Mouse (Mus musculus) megakaryocyte, adult 5-6 weeks (primary cell): ENCODE measurements around the gene Car9. TPM values are rescaled to one million over a fixed set of nuclear protein-coding genes. Genes with fewer than 3 reads are reported as not detected.
"Not testable (repeated sequence)": the region's sequence is repeated elsewhere in the genome, so short reads cannot be mapped to it uniquely, and the experiment has no call there.

ENCODE experiments used
- ATAC-seq: 2 replicates; pipeline ENCODE4 v1.8.0; 2016; ENCODE audit warnings: mild to moderate bottlenecking, inconsistent platforms; ENCODE audit not compliant: poor library complexity, severe bottlenecking
- total RNA-seq, 2 experiments: library from RNA; stranded (forward) in 1 of 2; stranded (reverse) in 1 of 2; fragments of 153-499, 151-499 nt in 1 of 2; fragments of 221-1000, 200-1000 nt in 1 of 2; gene quantifications; 2 replicates each; pipeline versions ENCODE4 v1.2.3 to v1.2.4; 2015 to 2017

Car9 gene
- total RNA-seq, 2 experiments from 2014 or later, result 1.1 to 3.5 TPM

GRCm38 (mm10) chr4:43519551-43519950 is 12.8 kb downstream of the Car9 start:
- ATAC-seq, result no peak

GRCm38 (mm10) chr4:43519956-43520355 is 13.2 kb downstream of the Car9 start:
- peak; percentile 69 for ATAC-seq

- ATAC-seq, result peak; percentile 33; the same call in 1 of the 2 replicates
Measured at GRCm38 (mm10) chr4:43527880-43528279, 21.1 kb downstream of the Car9 start.

- ATAC-seq, result no peak
Measured at GRCm38 (mm10) chr4:43528487-43528886, 21.7 kb downstream of the Car9 start.

GRCm38 (mm10) chr4:43530081-43530501 is 23.3 kb downstream of the Car9 start:
- ATAC-seq, result no peak

DNA sequence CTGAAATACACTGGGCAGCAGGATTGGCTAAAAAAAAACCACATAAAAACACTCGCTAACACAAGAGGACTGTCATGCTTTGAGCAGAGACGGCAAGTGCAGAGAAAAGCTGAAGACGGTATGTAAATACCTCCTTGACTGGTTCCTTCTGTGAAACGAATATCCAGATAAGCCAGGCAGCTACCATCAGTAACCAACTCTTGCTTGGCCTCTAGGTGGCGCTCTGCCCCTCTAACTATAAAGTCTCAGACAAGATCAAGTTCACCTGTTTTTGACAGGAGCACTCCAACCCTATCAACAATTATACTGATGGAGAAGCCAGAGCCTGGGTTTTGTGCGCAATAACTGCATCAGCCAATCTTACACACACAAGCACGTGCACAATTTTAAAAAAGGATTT is 23.8 kb downstream of the Car9 start:
- peak; percentile 62 for ATAC-seq

GRCm38 (mm10) chr4:43533270-43533669 is 26.5 kb downstream of the Car9 start:
- ATAC-seq, result no peak

DNA sequence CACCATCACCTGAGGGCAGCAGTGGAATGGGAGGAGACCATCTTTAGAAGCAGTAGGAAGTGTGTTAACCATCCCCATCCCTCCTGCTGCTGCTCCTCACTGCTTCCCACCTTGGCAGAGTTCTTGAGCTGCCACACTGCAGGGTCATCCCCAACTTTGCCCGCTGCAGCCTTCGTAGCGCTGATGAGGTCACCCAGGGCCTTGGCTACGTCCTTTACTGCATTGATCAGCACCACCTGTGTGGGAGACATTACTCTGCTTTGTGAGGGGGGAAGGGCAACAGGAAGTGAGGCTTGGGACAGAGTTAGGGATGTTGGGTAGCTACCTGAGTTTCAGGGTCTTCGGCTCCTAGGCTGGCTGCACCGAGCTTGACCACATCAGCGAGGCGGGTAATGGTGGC is 28.9 kb downstream of the Car9 start:
- ATAC-seq, result no peak

- ATAC-seq, result no peak
Measured at GRCm38 (mm10) chr4:43536031-43536430, 29.3 kb downstream of the Car9 start.

DNA sequence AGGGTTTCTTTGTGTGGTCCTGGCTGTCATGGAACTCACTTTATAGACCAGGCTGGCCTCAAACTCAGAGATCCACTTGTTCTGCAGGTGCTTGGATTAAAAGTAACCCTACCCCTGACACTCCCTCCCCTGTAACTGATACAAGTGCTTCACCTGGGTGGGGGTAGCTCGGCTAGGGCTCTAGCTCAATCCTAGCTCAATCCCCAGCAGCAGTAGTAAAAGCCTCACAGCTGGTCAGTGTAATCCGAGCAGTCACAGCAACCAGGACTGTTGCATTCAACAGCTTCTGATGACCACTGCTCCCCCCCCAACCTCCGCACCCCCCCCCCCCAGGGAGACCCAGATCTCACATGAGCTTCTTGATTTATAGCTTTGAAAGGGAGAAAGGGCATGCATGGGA is 35.3 kb downstream of the Car9 start:
- ATAC-seq, result no peak

DNA sequence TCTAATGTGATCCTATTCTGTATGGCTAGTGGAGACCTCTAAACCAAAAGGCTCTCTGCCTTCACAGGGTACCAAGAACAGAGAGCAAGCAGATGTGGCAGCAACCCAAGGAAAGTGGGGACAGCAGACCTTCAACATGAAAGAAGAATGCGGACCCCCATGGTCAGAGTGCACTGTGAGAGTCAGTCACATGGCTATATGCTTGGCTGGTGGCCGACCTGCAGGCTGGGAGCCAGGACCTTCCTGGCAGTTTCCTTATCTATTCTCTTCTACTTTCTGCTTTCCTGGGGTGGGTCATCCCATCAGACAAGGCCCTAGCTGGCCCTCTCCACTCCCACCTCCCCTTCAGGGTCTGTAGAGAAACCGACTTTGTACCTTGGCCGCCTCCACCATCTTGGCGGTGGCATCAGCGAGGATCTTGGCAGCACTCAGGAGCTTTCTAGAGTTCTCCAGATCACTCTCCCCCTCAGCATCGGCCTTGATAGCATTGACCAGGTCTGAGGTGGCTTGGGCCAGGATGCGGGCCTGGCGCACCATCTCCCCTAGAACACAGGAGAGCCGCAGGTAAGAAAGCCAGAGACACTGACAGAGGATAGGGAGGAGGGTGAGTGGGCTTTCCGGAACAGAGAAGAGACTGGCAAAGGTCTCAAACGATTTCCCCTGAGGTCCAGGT is 39.7 kb downstream of the Car9 start:
- no peak for ATAC-seq

DNA sequence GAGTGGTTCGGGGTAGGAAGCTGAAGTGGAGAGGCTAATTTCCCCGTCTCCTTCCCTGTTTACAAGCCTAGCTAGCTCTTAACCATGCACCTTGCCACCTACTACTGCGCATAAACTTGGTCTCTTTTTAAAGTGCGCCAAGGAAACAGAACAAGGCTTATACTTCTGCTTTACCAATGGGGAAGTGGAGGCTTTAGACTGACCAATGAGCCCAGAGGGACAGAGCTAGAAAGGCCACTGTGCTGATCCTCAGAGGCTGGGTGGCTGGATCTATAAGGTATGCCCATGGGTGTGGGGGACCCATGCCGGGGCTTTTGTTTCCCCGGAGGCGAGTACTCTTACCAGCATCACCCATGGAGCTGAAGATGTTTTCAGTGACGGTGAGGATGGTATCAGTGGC is 40.4 kb downstream of the Car9 start:
- ATAC-seq, result peak; percentile 65

DNA sequence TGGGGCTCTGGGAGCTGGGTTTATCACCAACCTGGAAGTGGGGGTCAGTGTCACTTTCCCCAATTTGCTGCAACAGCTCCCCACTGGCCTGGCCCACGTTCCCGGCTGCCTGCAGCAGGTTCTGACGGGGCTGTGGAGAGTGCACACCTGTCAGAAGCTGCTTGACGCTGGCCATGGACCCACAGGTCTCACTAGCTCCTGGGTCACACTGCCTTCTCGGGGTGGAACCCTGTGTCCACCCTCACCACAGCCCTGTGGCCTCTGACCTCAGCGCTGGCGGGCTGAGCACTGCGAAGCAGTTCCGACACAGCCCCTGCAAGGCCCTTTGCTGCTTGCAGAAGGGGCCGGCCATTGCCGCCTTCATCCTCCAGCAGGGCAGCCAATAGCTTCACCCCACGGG is 42.3 kb downstream of the Car9 start:
- no peak for ATAC-seq

DNA sequence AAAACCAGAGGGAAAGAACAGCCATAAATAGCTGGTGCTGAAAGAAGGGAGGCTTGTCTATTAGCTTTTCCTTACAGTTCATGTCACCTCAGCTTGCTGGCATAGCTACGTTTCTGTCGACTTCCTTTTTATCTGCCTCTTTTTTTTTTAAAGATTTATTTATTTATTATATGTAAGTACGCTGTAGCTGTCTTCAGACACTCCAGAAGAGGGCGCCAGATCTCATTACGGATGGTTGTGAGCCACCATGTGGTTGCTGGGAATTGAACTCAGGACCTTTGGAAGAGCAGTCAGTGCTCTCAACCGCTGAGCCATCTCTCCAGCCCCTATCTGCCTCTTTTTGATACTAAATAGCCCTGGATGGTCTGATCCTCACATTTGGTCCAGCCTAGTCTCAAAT is 45.1 kb downstream of the Car9 start:
- ATAC-seq, result not testable (repeated sequence)

- ATAC-seq, result no peak
Measured at GRCm38 (mm10) chr4:43552437-43552836, 45.7 kb downstream of the Car9 start.

GRCm38 (mm10) chr4:43553891-43554290 is 47.1 kb downstream of the Car9 start:
- ATAC-seq, result no peak

- peak; percentile 16; the same call in 1 of the 2 replicates for ATAC-seq
Measured at GRCm38 (mm10) chr4:43555926-43556325, 49.2 kb downstream of the Car9 start.

DNA sequence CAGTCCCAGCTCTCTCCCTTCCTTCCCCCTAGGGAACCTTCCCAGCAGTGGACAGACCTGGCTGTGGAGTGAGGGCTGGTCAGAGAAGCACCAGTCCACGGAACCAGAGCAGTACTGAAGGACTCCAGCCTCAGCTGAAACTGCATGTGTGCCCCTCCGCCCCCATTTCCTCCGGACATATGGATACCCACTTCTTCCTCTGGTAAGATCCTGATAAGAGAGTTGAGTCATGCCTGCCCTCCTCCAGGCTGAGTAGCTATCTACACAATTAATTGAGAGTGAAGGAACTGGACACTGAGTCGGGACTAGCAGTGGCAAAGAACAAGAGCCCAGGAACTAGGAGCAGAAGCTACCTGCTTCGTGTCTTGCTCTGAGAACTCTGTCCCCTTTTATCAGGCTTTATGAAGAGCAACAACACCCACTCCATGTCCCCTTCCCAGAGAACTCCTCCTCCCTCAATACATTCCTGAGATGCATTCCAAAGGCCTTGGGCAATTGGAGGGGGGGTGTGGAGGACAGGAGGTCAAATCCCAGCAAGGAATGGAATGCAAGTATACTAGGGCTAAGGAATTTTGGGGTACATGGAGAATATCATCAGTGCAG is 51.4 kb downstream of the Car9 start:
- ATAC-seq, result no peak

- ATAC-seq, result 0 out of 2 replicates have a peak, but pooled peaks have one; percentile 9
Measured at GRCm38 (mm10) chr4:43558631-43559356, 52.0 kb downstream of the Car9 start.

DNA sequence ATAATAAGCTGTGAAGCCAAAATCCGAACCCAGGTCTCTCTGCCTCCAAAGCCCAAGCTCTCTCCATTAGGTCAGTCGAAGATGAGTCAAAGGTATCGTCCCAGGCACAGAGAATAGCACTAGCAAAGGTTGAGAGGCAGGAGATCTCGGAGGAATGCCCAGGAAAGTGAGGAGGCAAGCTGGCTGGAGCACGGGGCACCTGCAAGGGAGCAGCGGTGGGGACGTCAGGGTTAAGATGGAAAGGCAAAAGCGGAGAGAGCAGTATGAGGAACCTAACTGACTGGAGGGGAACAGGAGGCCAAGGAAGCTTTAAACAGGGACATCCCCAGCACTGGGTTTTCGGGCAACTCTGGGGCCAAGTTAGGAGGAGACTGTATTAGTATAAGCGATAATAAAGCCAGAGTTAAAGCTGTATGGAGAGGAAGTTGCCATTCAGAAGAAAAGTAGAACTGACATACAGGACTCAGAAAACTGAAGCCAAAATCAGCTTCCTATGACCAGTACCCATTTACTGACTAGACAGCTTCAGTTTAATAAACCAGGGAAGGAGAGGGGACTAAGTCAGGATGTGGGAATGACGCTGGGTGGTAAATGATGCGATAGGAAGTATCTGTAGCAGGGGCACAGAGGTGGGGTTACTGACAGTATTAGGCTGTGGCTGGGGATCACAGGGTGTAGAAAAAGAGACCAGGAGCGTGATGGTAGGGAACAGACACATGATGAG is 52.9 kb downstream of the Car9 start:
- ATAC-seq, result no peak

DNA sequence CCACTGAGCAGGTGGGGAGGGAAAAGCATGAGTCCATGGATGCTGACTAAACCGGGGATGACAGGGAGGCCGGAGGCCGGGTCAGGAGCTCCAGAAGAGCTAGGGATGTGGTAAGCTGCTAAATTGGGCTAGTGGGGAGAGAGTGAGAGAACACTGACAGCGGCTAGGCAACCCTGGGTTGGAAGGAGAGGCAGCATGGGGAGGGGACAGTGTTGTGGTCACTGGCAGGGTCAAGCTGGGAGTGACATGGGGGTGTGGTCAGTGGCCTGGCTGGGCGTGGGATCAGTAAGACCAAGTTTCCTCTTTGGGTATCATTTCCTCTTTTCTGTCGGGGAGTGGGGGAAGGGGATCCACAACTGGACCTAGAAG is 53.5 kb downstream of the Car9 start:
- ATAC-seq, result peak; percentile 59
